Mouse (Mus musculus) kidney, postnatal 4 days (tissue): ENCODE results near the gene Tmem198b.
"Not testable (repeated sequence)": the region's sequence is repeated elsewhere in the genome, so short reads cannot be mapped to it uniquely, and the experiment has no call there.

Experiments used
- DNase-seq, 2 experiments: peaks; one replicate each; pipeline ENCODE4 v3.0.0; 2021; ENCODE audit warnings: mixed read lengths in 2 of 2

The Tmem198b gene

DNA sequence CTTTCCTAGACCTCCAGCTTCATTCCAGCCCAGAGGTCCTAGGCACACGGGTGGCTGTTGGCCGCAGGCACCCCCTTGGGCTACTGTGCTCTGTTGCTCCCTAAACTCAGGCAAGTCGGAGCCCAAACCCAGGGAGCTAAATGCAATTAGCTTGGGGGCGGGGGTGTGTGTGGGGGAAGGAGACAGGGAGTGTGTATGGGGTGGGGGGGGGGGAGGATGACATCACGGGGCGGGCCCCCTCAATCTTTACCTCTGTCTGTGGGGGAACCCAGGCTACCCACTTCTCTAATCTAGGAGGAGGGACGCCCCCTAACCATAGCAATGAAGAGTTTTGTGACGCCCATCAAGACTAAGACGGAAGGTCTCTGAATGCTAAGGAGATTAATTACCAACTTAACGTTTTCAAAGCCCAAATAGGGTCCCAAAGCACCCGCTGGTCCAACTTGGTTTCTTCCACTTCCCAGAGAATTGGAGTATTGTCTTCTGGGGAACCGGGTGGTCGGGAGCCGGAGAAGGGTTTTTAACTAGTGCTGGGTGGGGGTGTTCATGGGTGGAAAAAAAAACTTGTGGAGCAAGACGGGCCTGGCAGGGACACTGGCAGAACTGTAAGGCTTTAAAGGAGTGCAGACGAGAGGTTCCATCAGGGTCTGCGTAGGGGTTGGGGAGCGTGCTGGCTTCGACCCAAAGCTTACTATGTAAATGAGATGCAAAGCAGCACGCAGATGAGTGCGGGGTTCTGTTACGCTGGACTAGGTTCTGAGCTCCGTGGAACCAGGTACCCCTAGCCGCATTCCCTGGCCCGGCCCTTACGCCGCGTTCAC lies at the start of gene Tmem198b:
TSS of gene Tmem198b (minus strand) at position 100 of the 821 bp plus-strand sequence.
- peak; percentile 75 to 86 for DNase-seq

DNA sequence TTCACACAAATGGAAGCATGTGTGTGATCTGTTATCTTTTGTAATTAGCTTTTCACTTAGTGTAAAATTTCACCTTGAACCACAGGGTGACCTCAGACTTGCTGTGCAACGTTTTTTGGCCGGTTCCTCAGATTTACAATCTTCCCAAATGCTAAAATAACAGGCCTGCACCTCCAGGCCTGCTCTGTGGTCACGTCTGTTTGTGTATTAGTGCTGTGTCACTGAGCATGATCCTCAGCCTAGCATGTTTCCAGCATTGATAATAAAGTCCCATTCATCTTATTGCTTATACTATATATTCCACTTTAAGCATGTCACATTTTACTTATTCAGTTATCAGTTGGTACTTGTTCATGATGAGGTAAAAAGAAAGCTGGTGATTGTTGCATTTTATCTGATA lies 46.2 kb upstream of the Tmem198b start:
- DNase-seq, result no peak

DNA sequence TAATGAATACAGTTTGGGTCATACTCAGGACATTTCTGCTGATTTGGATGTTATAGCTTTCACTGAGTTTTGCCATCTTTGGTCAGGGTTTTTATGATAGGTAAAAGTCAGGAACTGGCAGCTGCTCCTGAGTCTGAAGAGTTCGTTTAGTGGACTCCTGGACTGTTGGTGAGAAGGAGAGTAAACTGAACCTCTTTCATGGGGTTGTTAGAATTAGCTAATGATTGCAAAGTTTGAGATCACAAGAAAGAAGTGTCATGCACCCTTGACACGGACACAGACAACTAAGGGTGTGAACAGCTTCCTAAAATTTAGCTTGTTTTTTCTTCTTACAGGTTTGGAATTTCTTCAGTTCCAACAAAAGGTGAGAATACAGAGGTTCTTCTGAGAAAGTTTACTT lies 44.3 kb upstream of the Tmem198b start:
- DNase-seq, result no peak

DNA sequence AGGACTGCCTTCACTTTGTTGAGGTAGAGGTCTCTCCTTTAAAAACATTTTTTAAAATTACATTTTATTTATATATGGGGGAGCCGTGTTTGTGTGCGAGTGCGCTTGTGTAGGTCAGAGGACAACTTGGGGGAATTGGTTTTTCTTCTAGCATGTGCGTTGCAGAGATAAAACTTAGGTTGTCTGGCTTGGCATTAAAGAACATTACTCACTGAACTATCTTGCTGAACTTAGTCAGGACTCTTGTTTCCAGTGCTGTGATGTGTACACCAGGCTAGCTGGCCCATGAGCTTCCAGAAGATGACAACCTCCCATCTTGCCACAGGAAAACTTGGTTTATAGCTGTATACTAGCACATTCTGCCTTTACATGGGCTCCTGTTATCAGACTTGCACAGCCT lies 42.5 kb upstream of the Tmem198b start:
- DNase-seq, result no peak

DNA sequence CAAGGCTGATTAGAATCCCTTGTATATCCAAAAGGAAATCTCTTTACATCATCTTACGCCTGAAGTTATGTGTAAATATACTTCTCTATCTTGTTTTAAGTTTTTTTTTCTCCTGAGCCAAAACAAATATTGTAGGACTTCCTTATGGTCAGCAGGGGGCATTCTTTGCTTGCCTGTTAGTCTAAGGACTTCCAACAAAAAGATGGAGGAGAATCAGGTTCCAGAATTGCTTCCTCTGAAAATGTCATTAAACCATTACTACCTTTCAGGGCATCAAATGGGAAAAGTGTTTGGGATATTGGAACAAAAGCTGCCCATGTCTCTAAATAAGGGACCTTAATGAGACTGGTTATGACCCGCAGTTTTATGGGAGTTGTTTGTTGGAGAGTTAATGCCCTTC lies 41.3 kb upstream of the Tmem198b start:
- peak in 1 of 2 experiments; percentile 13 for DNase-seq

DNA sequence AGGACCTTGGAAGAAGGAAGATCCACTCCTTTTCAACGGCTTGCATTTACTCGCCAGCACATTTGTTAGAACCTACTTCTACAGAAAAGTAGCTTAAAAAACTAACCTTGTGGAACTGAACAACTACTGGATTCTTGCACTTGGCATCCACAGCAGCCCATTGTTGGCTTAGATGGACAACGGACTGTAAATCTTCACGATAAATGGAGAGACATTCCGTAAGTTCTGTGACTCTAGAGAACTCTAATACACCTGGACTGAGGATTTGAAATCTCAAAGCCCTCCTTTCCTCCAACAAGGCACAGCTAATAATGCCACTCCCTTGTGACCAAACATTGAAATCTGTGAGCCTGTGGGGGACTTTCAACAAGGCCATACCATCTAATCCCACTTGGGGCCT lies 39.1 kb upstream of the Tmem198b start:
- DNase-seq, result no peak

DNA sequence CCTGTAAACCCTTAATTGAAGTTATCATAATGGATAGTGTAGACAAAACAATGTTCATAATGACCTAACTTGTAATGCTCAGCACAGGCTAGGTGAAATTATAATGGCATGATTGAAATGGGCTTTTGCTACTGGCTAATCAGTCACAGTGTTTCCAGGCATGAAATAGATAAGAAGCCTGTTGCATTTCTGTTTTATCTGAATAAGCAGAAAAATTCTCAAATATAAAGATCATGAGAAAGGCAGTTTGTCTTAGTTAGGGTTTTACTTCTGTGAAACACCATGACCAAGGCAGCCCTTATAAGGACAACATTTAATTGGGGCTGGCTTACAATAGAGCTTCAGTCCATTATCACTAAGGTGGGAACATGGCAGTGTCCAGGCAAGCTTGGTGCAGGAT lies 36.4 kb upstream of the Tmem198b start:
- no peak for DNase-seq

DNA sequence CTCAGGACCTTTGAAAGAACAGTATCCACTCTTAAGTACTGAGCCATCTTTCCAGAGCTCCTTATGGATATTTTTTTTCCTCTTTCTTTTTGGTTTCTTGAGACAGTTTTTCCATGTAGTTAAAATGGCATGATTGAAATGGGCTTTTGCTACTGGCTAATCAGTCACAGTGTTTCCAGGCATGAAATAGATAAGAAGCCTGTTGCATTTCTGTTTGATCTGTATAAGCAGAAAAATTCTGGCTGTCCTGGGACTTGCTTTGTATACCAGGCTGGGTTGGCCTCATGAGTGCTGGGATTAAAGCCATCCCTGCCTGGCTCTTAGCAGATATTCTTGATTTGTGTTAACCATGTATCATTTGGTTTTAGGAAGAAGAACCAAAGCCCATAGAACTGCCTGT lies 35.3 kb upstream of the Tmem198b start:
- no peak for DNase-seq

DNA sequence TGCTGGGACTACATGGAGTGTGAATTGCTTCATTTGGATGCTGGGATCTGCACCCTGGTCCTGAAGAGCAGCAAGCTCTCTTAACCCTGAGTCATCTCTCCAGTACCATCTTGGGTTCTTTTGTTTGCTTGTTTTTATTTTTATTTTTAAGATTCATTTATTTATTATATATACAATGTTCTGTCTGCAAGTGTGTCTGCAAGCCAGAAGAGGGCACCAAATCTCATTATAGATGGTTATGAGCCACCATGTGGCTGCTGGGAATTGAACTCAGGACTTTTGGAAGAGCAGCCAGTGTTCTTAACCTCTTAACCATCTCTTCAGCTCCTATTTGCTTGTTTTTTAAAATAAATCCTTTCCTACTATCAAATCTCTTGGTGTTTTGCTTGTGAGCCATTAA lies 33.2 kb upstream of the Tmem198b start:
- no peak for DNase-seq

DNA sequence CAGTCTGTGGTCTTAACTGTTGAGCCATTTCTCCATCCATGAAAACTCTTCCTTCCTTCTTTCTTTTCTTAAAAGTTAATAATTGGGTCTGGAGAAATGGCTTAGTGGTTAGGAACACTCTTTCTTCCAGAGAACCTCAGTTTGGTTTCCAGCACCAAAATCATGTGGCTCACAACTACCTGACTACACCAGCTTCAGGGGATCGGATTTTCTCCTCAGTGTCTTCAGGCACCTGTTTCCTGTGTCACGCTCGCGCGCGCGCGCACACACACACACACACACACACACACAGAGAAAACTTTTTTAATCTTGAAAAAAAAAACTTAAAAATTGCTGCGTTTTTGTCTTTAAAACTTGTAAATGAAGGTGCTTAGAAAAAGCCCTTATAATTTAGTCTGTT lies 19.7 kb upstream of the Tmem198b start:
- DNase-seq, result no peak

DNA sequence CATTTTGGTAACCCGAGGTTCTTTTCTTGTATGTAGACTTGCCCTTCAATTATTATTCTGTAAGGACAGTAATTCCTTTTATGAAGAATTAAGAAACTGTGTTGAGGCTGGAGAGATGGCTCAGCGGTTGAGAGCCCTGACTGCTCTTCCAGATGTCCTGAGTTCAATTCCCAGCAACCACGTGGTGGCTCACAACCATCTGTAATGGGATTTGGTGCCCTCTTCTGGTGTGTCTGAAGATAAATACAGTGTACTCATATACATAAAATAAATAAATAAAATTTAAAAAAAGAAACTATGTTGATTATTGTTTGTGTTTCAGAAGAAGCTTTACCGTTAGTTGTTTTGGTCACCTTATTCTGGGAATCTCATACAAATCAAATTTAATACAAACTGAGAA lies 18.9 kb upstream of the Tmem198b start:
- DNase-seq, result not testable (repeated sequence)

DNA sequence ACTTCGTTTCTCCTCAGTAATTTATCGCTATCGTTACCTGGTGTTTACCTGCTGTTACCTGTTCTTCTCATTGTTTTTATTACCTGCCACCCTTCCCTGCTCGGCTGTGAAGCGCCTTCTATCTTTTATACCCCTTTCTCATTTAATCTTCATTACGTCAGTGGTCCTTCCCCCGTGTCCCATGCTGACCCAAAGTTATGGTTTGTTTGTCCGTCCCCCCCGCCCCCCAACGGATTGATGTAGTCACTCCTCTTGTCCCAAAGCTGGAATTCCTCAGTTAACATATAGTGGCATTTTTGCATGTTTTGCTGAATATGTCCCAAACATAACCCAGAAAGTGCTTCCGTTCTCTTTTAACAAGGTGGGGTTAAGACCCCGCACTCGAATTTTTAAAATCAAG lies 18.0 kb upstream of the Tmem198b start:
- no peak for DNase-seq

DNA sequence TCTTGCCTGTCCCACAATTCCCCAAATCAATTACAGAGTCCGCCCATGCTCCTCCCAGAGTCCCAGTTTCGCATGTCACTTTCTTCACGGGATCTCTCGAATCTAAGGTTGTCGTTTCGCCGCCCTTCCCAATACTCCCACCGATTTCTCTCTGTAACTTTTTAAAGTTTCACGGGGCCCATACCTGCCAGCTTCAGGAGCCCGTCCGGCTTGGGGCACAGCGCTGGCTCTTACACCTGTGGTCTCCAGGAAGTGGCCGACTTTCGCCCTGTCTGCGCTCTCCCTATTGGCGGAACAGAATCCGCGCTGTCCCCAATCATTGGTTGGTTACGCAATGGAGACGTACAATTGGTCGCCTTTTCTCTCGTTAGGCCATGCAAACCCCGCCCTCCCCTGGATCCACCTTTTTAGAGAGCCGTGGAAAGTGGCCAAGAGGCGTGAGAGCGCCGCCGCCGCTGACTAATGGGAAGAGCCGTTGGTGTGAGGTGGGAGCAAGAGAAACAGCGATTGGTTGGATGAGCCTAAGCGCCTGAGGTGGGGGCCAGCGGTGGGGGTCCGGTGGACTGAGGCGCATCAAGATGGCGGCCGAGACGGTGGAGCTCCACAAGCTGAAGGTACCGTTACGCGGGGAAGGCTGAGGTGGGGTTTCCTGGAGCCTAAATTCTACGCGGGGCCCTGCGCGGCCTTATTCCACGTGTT lies 17.3 kb upstream of the Tmem198b start, which contains the start of gene Ormdl2:
TSS of gene Ormdl2 (minus strand) at position 288 of the 699 bp plus-strand sequence.
- DNase-seq, result peak; percentile 97 to 99

DNA sequence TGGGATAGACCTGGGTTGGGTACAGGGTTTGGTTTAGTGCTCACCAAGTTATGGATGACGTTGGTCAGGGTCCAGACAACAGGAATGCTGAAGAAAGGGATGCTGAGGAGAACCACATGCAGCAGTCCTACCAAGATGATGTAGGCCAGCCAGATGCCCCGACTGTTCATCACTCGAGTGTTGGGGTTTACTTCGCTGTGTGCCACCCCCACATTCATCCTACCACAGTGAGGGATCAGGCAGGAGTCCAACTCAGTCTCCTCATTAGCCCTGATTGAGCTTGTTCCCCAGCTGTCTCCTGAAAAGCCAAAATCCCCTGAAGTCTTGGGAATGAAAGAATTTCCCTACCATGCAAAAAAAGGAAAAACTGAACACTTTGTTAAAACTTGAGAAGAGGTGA lies 16.0 kb upstream of the Tmem198b start:
- DNase-seq, result no peak

DNA sequence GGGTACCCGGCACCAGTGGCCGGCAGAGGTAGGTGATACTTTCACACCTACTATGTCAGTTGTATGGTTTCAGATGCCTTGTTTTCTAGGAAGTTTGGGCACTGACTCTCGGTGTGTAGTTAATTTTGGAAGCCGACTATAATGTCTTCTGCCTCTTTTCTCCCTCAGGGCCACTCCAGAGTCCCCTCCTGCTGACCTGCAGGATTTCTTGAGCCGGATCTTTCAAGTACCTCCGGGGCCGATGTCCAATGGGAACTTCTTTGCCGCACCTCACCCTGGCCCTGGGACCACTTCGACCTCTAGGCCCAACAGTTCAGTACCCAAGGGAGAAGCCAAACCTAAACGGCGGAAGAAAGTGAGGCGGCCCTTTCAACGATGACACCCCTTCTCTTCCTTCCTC lies 12.9 kb upstream of the Tmem198b start, which contains the start of gene Sarnp:
TSS of gene Sarnp (plus strand) at position 301 of the 400 bp plus-strand sequence.
- DNase-seq, result no peak

DNA sequence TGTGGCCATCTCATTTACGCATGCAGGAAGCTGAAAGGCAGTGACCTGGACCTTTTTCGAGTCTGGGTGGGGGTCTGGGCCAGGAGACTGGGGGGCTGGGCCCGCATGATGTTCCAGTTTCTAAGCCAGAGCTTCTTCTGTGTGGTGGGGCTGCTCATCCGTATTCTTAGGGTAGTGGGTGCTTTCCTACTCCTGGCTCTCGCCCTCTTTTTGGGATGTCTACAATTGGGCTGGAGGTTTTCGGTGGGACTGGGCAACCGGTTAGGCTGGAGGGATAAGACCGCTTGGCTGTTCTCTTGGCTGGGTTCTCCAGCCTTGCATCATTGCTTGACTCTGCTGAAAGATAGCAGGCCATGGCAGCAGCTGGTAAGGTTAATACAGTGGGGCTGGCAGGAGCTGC lies 2.8 kb upstream of the Tmem198b start:
- no peak for DNase-seq

DNA sequence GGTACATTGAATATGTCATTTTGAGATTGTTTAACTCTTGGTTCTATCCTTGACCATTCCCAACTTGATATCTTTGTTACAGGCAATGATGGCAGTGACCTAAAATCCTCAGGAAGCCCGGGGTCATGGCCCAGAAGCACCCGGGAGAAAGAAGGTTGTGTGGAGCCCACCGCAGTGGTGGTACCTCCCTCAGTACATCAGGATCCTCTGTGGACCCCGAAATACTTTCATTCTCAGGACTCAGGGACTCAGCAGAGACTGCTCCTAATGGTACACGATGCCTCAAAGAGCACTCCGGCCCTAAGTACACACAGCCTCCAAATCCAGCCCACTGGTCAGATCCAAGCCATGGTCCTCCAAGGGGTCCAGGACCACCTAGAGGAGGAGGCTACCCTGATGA lies 1.9 kb upstream of the Tmem198b start:
- no peak for DNase-seq

DNA sequence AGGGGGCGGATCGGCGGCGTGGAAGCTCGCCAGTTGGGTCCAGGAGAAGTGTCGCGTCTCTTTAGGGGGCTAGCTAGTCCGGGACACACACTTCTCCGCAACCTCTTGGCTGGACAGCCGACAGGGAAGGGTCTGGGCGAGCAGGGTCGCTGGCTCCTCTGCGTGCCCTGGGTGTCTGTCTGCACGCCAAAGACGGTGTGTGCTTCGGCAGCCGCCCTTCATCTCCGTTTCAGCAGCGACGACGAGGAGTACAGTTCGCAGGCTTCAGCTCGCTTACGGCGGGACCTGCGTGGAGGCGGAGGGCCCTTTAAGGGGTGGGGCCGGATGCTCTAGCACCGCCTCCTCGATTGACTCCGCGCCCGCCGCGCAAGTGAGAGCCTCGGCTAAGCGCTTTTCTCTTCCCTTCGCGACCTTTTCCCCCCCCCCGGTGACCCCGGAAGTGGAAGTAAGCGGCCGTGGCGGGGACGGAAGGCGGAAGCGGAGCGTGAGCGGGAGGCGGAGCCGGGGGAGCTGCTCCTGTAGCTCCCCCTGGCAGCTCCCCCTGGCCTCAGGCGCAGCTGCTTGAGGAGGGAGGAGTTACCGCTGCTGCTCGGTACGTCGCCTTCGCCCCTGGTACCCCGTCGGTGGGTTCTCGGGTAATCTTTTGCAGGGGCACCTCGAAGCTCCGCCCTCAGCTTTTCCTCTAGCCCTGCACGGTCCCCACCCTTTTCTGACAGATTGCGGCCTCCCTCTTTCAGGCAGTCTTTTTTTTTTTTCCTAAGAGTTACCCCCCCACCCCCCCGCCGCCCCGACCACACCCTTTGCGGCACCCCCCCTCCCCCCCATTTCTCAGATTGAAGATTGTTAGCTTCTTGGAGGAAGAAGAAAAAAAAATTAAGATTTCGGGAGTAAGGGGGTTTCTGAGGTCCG lies 1.2 kb upstream of the Tmem198b start:
- peak; percentile 98 to 99 for DNase-seq

DNA sequence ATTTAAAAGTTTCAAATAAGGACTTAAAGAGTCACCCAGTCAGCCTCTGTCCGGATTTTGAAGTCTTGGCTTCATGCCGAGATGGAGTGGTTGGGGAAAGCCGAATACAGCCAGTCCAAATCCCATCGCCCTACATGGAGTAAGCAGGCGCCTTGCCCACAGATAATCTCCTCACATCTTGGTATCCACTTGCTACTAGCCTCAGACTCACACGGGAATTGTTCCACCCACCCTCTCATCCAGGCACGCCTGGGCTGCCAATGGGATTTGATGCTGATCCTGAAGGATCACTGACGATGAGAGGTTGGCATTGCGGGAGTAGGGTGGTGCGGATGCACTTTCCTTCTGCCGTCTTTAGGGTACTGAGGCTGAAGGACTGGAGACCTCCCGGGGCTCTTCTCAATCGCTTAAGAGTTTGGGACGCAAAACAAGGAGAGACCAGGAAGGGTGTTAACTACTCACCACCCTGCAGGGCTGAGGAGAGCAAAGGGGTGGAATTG lies 349 bp downstream of the Tmem198b start, which contains the start of gene Dnajc14:
TSS of gene Dnajc14 (plus strand) at position 292 of the 500 bp plus-strand sequence.
- DNase-seq, result peak; percentile 60 to 75

DNA sequence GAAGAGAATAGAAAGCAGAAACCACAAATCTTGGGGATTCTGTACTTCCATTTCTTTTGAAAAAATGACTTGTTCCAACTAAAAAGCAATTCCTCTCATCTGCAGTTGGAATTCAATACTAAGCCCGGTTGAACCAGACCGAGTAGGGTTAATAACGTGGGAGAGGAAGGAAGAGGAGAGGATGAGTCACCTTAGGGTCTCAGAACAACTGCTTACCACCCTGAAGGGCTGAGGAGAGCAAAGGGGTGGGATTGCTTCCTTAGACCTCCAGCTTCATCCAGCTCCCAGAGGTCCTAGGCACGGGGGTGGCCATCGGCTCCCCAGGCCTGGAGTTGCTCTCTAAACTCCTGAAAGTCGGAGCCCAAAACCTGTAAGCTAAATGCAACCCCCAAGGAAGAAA lies 809 bp downstream of the Tmem198b start:
- no peak for DNase-seq

DNA sequence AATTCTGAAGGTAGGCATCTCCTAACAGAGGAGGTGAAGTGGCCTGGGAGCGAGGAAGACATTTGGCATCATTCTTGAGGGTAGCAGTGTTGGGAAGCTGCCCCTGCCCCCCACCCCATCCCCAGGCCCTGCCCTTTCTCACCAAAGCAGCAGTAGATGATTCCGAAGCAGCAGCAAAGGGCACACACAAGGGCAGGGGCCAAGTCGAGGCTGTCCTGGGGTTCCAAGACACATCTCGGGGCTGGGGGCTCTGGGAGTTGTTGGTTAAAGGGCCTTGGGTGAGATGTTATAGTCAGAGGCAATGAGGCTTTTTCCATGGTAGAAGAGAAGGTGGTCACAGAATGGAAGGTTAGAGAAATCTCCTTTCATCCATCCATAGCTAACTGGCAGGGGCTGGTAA lies 1.2 kb downstream of the Tmem198b start:
- no peak for DNase-seq

DNA sequence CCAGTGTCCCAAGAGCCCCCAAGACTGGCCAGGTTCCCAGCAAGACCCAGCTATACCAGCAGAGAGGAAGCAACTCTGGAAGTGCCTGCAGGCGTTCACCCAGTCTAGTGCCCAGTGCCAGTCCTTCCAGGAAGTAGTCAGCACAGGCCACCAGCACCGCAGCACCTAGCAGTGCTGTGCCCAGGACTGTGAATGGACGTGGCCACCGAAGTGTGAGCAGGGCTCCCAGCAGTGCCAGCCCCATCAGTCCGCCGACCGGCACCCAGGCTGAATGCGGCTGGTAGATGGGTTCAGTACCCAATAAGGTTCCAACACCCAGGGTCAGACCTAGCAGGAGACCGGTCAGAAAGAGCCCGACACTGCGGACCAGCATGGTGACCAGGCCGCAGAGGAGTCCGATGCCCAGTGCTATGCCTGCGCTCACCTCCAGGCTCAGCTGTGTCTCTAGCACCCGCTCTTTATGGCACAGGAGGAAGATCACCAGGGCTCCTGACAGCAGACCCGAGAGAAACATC lies 2.1 kb downstream of the Tmem198b start:
- no peak for DNase-seq

DNA sequence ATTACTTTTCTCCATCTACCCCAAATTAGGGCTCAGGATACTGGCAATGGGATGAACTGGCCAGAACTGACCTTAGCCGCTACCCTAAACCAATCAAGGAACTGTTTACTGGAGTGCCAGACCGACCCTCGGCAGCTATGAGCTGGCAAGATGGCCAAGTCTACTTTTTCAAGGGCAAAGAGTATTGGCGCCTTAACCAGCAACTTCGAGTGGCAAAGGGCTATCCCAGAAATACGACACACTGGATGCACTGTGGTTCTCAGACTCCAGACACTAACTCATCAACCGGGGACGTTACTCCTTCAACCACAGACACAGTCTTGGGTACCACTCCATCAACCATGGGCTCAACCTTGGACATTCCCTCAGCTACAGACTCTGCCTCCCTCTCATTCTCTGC lies 5.5 kb downstream of the Tmem198b start:
- no peak for DNase-seq
